Mouse (Mus musculus) monocyte, adult 2 months (primary cell): Measurements from ENCODE around the gene 4930404N11Rik.

Experiments used
- DNase-seq, 2 experiments: peaks; one replicate each; pipeline ENCODE4 v3.0.0; 2022; ENCODE audit warnings: low spot score in 2 of 2, low read depth in 1 of 2

The 4930404N11Rik gene

GRCm38 (mm10) chr10:81401521-81402226 is 36.1 kb upstream of the 4930404N11Rik start:
- no peak for DNase-seq

- DNase-seq = no peak
Observed at GRCm38 (mm10) chr10:81401205-81401520, 35.5 kb upstream of the 4930404N11Rik start.

DNA sequence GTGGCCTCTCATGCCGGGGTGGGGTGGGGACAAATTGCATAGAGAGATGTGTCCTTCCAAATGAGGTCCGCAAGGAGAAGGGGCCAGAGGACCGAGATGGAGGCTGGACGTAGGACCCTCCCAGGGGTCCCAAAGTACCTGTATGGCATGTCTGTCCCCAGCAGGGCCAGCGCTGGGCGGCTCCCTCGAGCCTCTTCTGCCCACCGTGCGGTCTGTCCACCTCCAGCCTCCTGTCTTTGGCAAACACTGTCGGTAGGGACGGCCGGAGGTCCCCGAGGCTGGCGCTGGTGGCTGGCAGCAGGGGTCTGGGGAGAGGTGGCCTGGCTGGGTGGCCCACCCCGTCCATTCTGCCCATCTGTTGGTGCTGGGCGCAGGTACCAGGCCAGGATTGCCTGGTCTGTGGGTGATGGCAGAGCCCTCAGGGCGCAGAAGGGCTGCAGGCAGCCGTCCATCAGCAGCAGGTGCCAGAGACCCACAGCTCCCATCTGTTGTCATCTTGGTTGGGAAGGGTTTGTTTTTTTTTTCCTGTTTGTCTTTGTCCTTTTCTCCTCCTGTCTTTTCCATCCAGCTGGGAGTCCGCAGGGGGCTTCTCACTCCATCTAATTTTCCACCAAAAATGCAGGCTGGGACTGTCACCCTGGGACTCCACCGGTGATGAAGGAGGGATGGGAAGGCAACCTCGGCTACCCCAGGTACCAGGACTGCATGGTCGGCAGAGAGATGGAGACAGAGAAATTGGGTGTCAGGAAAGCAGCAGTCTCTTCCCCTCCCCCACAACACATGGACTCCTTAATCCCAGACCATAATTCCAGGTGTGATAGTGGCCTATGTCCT is 35.0 kb upstream of the 4930404N11Rik start:
- no peak for DNase-seq

- DNase-seq = no peak
Observed at GRCm38 (mm10) chr10:81399798-81400308, 34.2 kb upstream of the 4930404N11Rik start.

- no peak for DNase-seq
Observed at GRCm38 (mm10) chr10:81399296-81399695, 33.7 kb upstream of the 4930404N11Rik start.

- no peak for DNase-seq
Observed at GRCm38 (mm10) chr10:81396749-81397148, 31.1 kb upstream of the 4930404N11Rik start.

- no peak for DNase-seq
Observed at GRCm38 (mm10) chr10:81395865-81396264, 30.2 kb upstream of the 4930404N11Rik start.

- DNase-seq = peak in 1 of 2 experiments; percentile 66
Observed at GRCm38 (mm10) chr10:81395127-81395526, 29.5 kb upstream of the 4930404N11Rik start.

GRCm38 (mm10) chr10:81393456-81394063 is 27.9 kb upstream of the 4930404N11Rik start:
- DNase-seq = no peak

DNA sequence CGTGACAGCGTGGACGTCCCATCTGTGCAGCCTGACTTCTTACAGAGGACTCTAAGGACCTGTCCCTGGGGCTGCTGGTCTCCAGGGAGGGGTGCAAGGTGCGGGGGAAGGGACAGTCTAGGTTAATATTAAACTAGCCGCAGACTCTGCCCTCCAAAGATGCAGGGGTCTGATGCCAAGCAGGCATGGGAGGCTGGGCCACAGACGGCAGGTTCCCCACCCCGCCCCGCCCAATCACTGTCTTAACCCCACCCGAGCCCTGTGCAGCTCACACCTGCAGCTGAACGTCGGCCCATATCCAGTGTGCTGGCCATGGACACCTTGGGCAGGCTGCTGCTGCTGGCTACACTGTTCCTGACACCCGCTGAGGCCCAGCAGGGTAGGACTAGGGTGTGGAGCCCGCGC is 27.2 kb upstream of the 4930404N11Rik start, which contains the start of gene Smim24:
Gene Smim24 (plus strand): TSS at position 271 of the 405 bp plus-strand sequence.
- no peak for DNase-seq

DNA sequence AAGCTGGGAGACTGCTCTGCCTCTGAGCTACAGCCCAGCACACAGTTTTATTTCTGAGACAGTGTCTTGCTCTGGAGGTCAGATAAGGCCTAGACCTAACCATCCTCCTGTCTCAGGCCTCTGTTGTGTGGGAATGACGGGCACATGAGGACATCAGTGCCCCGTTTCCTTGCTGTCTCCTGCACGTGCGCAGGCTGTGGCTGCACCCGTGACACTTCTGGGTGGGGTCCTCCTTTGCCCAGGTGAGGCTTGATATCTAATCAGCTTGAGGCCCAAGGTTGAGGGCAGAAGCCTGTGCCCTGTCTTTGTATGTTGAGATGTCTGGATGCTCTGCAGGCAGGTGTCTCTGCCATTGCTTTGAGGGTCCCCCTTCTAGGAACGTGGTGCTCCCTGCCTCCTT is 26.7 kb upstream of the 4930404N11Rik start:
- no peak for DNase-seq

DNA sequence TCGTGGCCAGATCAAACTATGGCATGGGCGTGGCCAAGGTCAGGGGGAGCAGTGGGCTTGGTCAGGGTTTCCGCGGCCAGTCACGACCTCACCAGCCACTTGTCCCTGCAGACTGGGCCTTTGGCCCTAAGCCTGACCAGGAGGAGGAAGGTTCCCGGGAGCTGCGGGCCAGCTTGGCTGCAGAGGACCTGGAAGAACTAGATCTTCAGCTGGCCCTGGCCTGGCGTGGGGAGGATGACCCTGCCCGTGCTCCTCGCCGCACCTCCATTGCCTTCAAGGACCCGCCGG is 25.0 kb upstream of the 4930404N11Rik start:
- no peak for DNase-seq

- peak in 1 of 2 experiments; percentile 68 for DNase-seq
Observed at GRCm38 (mm10) chr10:81389801-81390677, 24.4 kb upstream of the 4930404N11Rik start.

- no peak for DNase-seq
Observed at GRCm38 (mm10) chr10:81389373-81389772, 23.8 kb upstream of the 4930404N11Rik start.

GRCm38 (mm10) chr10:81388505-81389055 is 23.0 kb upstream of the 4930404N11Rik start, which contains the start of gene Gm48552:
Gm48552 (plus strand) TSS chr10:81389005.
- DNase-seq = no peak

GRCm38 (mm10) chr10:81387716-81388115 is 22.1 kb upstream of the 4930404N11Rik start:
- DNase-seq = no peak

DNA sequence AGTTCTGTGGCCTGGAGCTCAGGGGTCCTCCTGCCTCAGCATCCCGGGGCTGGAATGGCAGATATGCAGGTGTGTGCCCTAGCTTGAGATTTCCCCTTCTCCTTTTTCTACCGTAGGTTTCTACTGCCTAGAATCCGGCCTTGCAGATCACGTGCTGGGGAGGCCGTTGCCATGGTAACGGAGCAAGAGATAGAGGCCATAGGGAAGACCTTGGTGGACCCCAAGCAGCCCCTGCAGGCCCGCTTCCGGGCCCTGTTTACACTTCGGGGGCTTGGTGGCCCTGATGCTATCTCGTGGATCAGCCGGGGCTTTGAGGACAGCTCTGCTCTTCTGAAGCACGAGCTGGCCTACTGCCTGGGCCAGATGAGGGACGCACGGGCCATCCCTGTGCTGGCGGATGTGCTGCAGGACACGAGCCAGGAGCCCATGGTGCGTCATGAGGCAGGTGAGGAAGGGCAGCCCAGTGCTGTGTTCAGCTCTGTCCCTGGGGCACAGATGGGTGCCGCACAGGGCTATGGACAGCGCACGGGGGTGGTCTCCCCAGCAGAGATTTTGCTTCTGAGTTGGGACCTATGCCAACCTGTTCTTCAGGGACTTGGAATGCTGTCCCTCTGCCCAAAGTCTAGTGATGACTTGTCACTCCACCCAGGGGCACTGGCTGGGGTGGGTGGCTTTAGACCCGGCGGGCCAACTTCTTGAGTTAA is 20.1 kb upstream of the 4930404N11Rik start:
- no peak for DNase-seq

GRCm38 (mm10) chr10:81384605-81384982 is 19.0 kb upstream of the 4930404N11Rik start:
- no peak for DNase-seq

DNA sequence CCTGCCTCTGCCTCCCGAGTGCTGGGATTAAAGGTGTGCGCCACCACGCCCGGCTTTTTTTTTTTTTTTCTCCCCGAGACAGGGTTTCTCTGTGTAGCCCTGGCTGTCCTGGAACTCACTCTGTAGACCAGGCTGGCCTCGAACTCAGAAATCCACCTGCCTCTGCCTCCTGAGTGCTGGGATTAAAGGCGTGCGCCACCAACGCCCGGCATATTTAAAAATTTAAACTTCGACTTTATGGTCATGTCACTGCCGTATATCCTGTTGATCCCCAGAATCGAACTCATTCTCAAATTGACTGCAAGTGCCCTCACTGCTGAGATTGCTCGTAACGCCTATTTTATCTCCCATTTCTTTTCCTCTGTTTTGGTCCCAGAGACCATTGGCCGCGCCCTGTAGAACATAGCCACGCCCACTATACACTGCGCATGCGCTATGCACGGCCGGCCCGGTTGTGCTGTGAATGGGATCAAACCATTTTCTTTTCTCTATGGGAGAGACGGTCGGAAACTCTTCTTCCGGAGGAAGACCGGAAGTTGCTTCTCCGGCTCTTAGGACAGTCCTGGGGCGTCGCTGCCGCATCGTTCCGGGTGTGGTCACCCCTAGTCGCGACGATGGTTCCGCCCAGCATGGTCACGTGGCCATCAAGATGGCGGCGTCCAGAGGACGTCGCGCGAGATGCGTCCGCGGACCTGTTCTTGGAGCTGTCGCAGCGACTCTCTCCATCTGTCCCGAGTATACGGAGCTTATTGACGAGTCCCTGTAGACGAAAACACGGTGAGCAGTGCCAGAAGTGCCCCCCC is 18.4 kb upstream of the 4930404N11Rik start, which contains the start of the genes Dohh and Gm48551:
Gene Dohh (plus strand): TSS at position 627 of the 803 bp plus-strand sequence.
Gene Gm48551 (plus strand): TSS at position 665 of the 803 bp plus-strand sequence.
- DNase-seq = peak; percentile 96 to 97
